Mouse (Mus musculus) neural tube, embryonic 14.5 days (tissue): ENCODE data around the gene Fam133b. TPM values are rescaled to one million over a fixed set of nuclear protein-coding genes. Genes with fewer than 3 reads are reported as not detected.

Source experiments
- ATAC-seq: fragments of 200-750 bp; cut with Nextera tagmentation; 2 replicates; pipeline ENCODE4 v1.8.0; 2017; ENCODE audit warnings: low read depth, mild to moderate bottlenecking, moderate TSS enrichment, moderate library complexity
- H3K27ac ChIP-seq: fragments of 300-500 bp; sonication (generic); 2 replicates; pipeline ENCODE4 v1.5.1; 2014; ENCODE audit warnings: low read depth, mild to moderate bottlenecking, control low read depth, low read length, moderate library complexity, mixed read lengths
- H3K27me3 ChIP-seq: fragments of 300-500 bp; sonication (generic); 2 replicates; pipeline ENCODE4 v1.6.1; 2014; ENCODE audit warnings: low read length; ENCODE audit not compliant: control insufficient read depth, insufficient read depth
- H3K36me3 ChIP-seq: fragments of 300-500 bp; sonication (generic); 2 replicates; pipeline ENCODE4 v1.6.1; 2014; ENCODE audit warnings: low read length, mixed read lengths; ENCODE audit not compliant: control insufficient read depth, insufficient read depth
- H3K4me1 ChIP-seq: fragments of 300-500 bp; sonication (generic); 2 replicates; pipeline ENCODE4 v1.6.1; 2014; ENCODE audit warnings: low read length; ENCODE audit not compliant: control insufficient read depth, insufficient read depth
- H3K4me2 ChIP-seq: fragments of 300-500 bp; sonication (generic); 2 replicates; pipeline ENCODE4 v1.6.1; 2014; ENCODE audit warnings: mild to moderate bottlenecking, low read depth, low read length, control low read depth
- H3K4me3 ChIP-seq: fragments of 300-500 bp; sonication (generic); 2 replicates; pipeline ENCODE4 v1.5.1; 2014; ENCODE audit warnings: low read depth, low read length, control low read depth, mixed read lengths
- H3K9ac ChIP-seq: fragments of 300-500 bp; sonication (generic); replicated peaks from 2 replicates; pipeline ENCODE4 v1.6.1; 2014; ENCODE audit warnings: low read depth, mild to moderate bottlenecking, control low read depth, low read length, mixed read lengths
- H3K9me3 ChIP-seq: fragments of 300-500 bp; sonication (generic); 2 replicates; pipeline ENCODE4 v1.6.1; 2016; ENCODE audit warnings: low read length; ENCODE audit not compliant: control insufficient read depth
- WGBS: fragments of 180-500 bp; shearing (Covaris S2); extraction: QIAGEN DNeasy Blood & Tissue Kit; methylation state at CpG from one replicate; pipeline ENCODE4 v1.1.7; 2014; 5-methylcytosine and 5-hydroxymethylcytosine counted together
- polyA plus RNA-seq: library from polyadenylated mRNA; unstranded; fragments of >200 nt; fragmentation: Nextera tagmentation; extraction: Ambion mirVana; gene quantifications from 2 replicates; pipeline ENCODE4 v1.2.1, GENCODE M21; 2014

Fam133b gene
- polyA plus RNA-seq, 1 experiment from 2014 or later: 28.7 TPM

- H3K9me3 ChIP-seq: no peaks in the 10 kb centered on the region
- ATAC-seq: no peak
- no peaks in the 10 kb centered on the region for H3K4me1 ChIP-seq
- H3K4me2 ChIP-seq: no peak overlapping the region
- H3K9ac ChIP-seq: no peak overlapping the region
- no peaks in the 10 kb centered on the region for H3K27me3 ChIP-seq
- no peak overlapping the region for H3K27ac ChIP-seq
- no peak overlapping the region for H3K4me3 ChIP-seq
- H3K36me3 ChIP-seq: peaks cover 59% of the 10 kb centered on the region
- 93% methylated on average over 2 of the region's 2 CpGs for WGBS
These were observed 34.3 kb downstream of the Fam133b start for GRCm38 (mm10) chr5:3577939-3578338.

- Histone ChIP-seq H3K4me1 (no peaks in the 10 kb centered on the region), H3K27ac (no peak overlapping the region), H3K9me3 (no peaks in the 10 kb centered on the region), H3K4me2 (no peak overlapping the region), H3K27me3 (no peaks in the 10 kb centered on the region), H3K36me3 (peaks cover 59% of the 10 kb centered on the region), H3K9ac (no peak overlapping the region), H3K4me3 (no peak overlapping the region)
- 95% methylated on average over 7 of the region's 7 CpGs for WGBS
- no peak for ATAC-seq
These were observed 35.4 kb downstream of the Fam133b start for GRCm38 (mm10) chr5:3579066-3579465.

- Histone ChIP-seq H3K4me3 (peak within 1 kb of the TSS; percentile 68), H3K9ac (peak within 1 kb of the TSS; percentile 78), H3K4me1 (peaks cover 9% of the 10 kb centered on the region; the same call in 1 of the 2 replicates), H3K36me3 (peaks cover 6% of the 10 kb centered on the region), H3K9me3 (no peaks in the 10 kb centered on the region), H3K4me2 (peak within 1 kb of the TSS; percentile 80), H3K27me3 (no peaks in the 10 kb centered on the region), H3K27ac (peak within 1 kb of the TSS; percentile 80)
- WGBS: under 1% methylated on average over 50 of the region's 50 CpGs
- ATAC-seq: peak; percentile 98
These were observed 52.2 kb downstream of the Fam133b start, which contains the start of gene Pex1 for GRCm38 (mm10) chr5:3595693-3596398. TSS of gene Pex1 (plus strand) at chr5:3596066.

GRCm38 (mm10) chr5:3596399-3596766 lies 52.8 kb downstream of the Fam133b start, which contains the start of gene Rbm48:
TSS of gene Rbm48 (minus strand) at chr5:3596585.
- H3K9me3 ChIP-seq: no peaks in the 10 kb centered on the region
- H3K27ac ChIP-seq: peak within 1 kb of the TSS; percentile 80
- H3K4me2 ChIP-seq: peak within 1 kb of the TSS; percentile 80
- H3K4me1 ChIP-seq: peaks cover 9% of the 10 kb centered on the region; the same call in 1 of the 2 replicates
- H3K4me3 ChIP-seq: peak within 1 kb of the TSS; percentile 68
- WGBS: 0% methylated on average over 31 of the region's 31 CpGs
- H3K27me3 ChIP-seq: no peaks in the 10 kb centered on the region
- H3K36me3 ChIP-seq: peaks cover under 1% of the 10 kb centered on the region
- H3K9ac ChIP-seq: peak within 1 kb of the TSS; percentile 78
- peak; percentile 90 for ATAC-seq

GRCm38 (mm10) chr5:3597171-3597570 lies 53.5 kb downstream of the Fam133b start:
- no peak for ATAC-seq
- Histone ChIP-seq H3K9ac (no peak overlapping the region), H3K4me1 (peaks cover 9% of the 10 kb centered on the region; the same call in 1 of the 2 replicates)

GRCm38 (mm10) chr5:3598766-3599165 lies 55.1 kb downstream of the Fam133b start:
- no peak for ATAC-seq
- Histone ChIP-seq H3K4me3 (no peak overlapping the region), H3K9ac (no peak overlapping the region), H3K9me3 (no peaks in the 10 kb centered on the region), H3K4me1 (peaks cover 9% of the 10 kb centered on the region; the same call in 1 of the 2 replicates), H3K36me3 (no peaks in the 10 kb centered on the region; the same call in 1 of the 2 replicates), H3K4me2 (no peak overlapping the region), H3K27me3 (no peaks in the 10 kb centered on the region), H3K27ac (no peak overlapping the region)
- WGBS: 94% methylated on average over 5 of the region's 5 CpGs

More at GRCm38 (mm10) chr5:3597171-3597570, 53.5 kb downstream of the Fam133b start:
- H3K27ac ChIP-seq: no peak overlapping the region
- no peaks in the 10 kb centered on the region for H3K27me3 ChIP-seq
- no peaks in the 10 kb centered on the region; the same call in 1 of the 2 replicates for H3K36me3 ChIP-seq
- peak overlapping the region; percentile 62 for H3K4me2 ChIP-seq
- H3K4me3 ChIP-seq: peak overlapping the region; percentile 68
- H3K9me3 ChIP-seq: no peaks in the 10 kb centered on the region

- Histone ChIP-seq H3K36me3 (0 out of 2 replicates have a peak, but pooled peaks cover under 1% of the 10 kb centered on the region), H3K27ac (no peak overlapping the region), H3K4me1 (peaks cover 2% of the 10 kb centered on the region; the same call in 1 of the 2 replicates), H3K9me3 (no peaks in the 10 kb centered on the region), H3K27me3 (no peaks in the 10 kb centered on the region), H3K4me2 (no peak overlapping the region), H3K4me3 (no peak overlapping the region), H3K9ac (no peak overlapping the region)
- no peak for ATAC-seq
- 85% methylated on average over 1 of the region's 1 CpGs for WGBS
These were observed 56.7 kb downstream of the Fam133b start for GRCm38 (mm10) chr5:3600298-3600697.

- no peak for ATAC-seq
- WGBS: 90% methylated on average over 3 of the region's 3 CpGs
- H3K4me2 ChIP-seq: no peak overlapping the region
These were observed 57.2 kb downstream of the Fam133b start for GRCm38 (mm10) chr5:3600790-3601189.

GRCm38 (mm10) chr5:3607114-3607513 lies 63.5 kb downstream of the Fam133b start:
- ATAC-seq: no peak
- WGBS: 97% methylated on average over 9 of the region's 9 CpGs
- no peaks in the 10 kb centered on the region for H3K4me1 ChIP-seq
- no peak overlapping the region for H3K27ac ChIP-seq
- H3K27me3 ChIP-seq: no peaks in the 10 kb centered on the region
- H3K36me3 ChIP-seq: peaks cover 28% of the 10 kb centered on the region
- H3K9me3 ChIP-seq: no peaks in the 10 kb centered on the region
- H3K4me2 ChIP-seq: no peak overlapping the region
- no peak overlapping the region for H3K4me3 ChIP-seq
- no peak overlapping the region for H3K9ac ChIP-seq

More at GRCm38 (mm10) chr5:3600790-3601189, 57.2 kb downstream of the Fam133b start:
- H3K4me3 ChIP-seq: no peak overlapping the region
- H3K4me1 ChIP-seq: no peaks in the 10 kb centered on the region
- no peaks in the 10 kb centered on the region for H3K9me3 ChIP-seq
- no peaks in the 10 kb centered on the region for H3K27me3 ChIP-seq
- H3K9ac ChIP-seq: no peak overlapping the region
- peaks cover 5% of the 10 kb centered on the region for H3K36me3 ChIP-seq
- H3K27ac ChIP-seq: no peak overlapping the region
